Mouse (Mus musculus) spleen, adult 2 months (tissue): ENCODE results near the gene Hfe. TPM values are rescaled to one million over a fixed set of nuclear protein-coding genes. Genes with fewer than 3 reads are reported as not detected.
A peak's percentile ranks its signal among the peaks of the same experiment; 100 is the strongest.

Experiments used
- DNase-seq, 2 experiments: peaks; one replicate each; pipeline versions ENCODE4 v3.0.0 to v3.0.0-alpha.2; 2012 to 2021; ENCODE audit warnings: low spot score in 2 of 2, low read depth in 1 of 2
- H3K27ac ChIP-seq: fragments of 200-500 bp; 2 replicates; pipeline ENCODE4 v1.5.1; 2012; ENCODE audit warnings: low read length, inconsistent platforms; ENCODE audit not compliant: insufficient read depth
- H3K27me3 ChIP-seq: fragments of 200-500 bp; 2 replicates; pipeline ENCODE4 v1.6.1; 2012; ENCODE audit warnings: mild to moderate bottlenecking, moderate library complexity, low read length, inconsistent platforms; ENCODE audit not compliant: control insufficient read depth, insufficient read depth
- H3K36me3 ChIP-seq: fragments of 200-500 bp; 2 replicates; pipeline ENCODE4 v1.6.1; 2012; ENCODE audit warnings: mild to moderate bottlenecking, low read length, inconsistent platforms; ENCODE audit not compliant: control insufficient read depth, insufficient read depth
- H3K4me1 ChIP-seq: fragments of 200-500 bp; 2 replicates; pipeline ENCODE4 v1.6.1; 2011; ENCODE audit warnings: inconsistent platforms; ENCODE audit not compliant: control insufficient read depth, insufficient read depth, insufficient read length
- H3K4me3 ChIP-seq: fragments of 200-500 bp; 2 replicates; pipeline ENCODE4 v1.5.1; 2011; ENCODE audit warnings: mild to moderate bottlenecking, inconsistent platforms; ENCODE audit not compliant: insufficient read depth, insufficient read length; ENCODE audit errors: extremely low read depth
- CTCF ChIP-seq: fragments of 200-500 bp; IDR thresholded peaks from 2 replicates; pipeline ENCODE4 v1.5.1; 2011; ENCODE audit warnings: mild to moderate bottlenecking, inconsistent platforms; ENCODE audit not compliant: insufficient read depth, insufficient read length, insufficient replicate concordance; ENCODE audit errors: extremely low read depth
- POLR2A ChIP-seq: fragments of 200-500 bp; IDR thresholded peaks from 2 replicates; pipeline ENCODE4 v1.6.1; 2011; ENCODE audit warnings: low read depth, low read length, inconsistent platforms
- WGBS: fragments of 180-500 bp; shearing (Covaris S2); methylation state at CpG from one replicate; pipeline ENCODE4 v1.1.7; 2018; 5-methylcytosine and 5-hydroxymethylcytosine counted together
- polyA plus RNA-seq: library from polyadenylated mRNA; depleted of rRNA; stranded (reverse); fragments of >200 nt; gene quantifications from 2 replicates; pipeline ENCODE4 v1.2.3, GENCODE M21; 2012

The Hfe gene
- polyA plus RNA-seq, 1 experiment: 26.1 TPM

- H3K36me3 ChIP-seq: no peaks in the 10 kb centered on the region; the same call in 1 of the 2 replicates
- H3K4me3 ChIP-seq: peak overlapping the region; percentile 67
- TF ChIP-seq POLR2A: peak; percentile 89
- TF ChIP-seq CTCF: no peak
- DNase-seq: peak; percentile 90 to 91
- under 1% methylated on average over 39 of the region's 39 CpGs for WGBS
- H3K27me3 ChIP-seq: no peaks in the 10 kb centered on the region
- no peaks in the 10 kb centered on the region for H3K4me1 ChIP-seq
- peak overlapping the region; percentile 98 for H3K27ac ChIP-seq
Measured at GRCm38 (mm10) chr13:23739069-23739921, 28.6 kb upstream of the Hfe start.

- DNase-seq: peak; percentile 89 to 90
- H3K27me3 ChIP-seq: no peaks in the 10 kb centered on the region
- H3K27ac ChIP-seq: peak within 1 kb of the TSS; percentile 98
- no peaks in the 10 kb centered on the region for H3K4me1 ChIP-seq
- peak within 1 kb of the TSS; percentile 67 for H3K4me3 ChIP-seq
- under 1% methylated on average over 37 of the region's 38 CpGs for WGBS
- no peaks in the 10 kb centered on the region; the same call in 1 of the 2 replicates for H3K36me3 ChIP-seq
- TF ChIP-seq POLR2A (peak; percentile 99), CTCF (no peak)
Measured at GRCm38 (mm10) chr13:23738677-23739068, 28.0 kb upstream of the Hfe start, which contains the start of gene Hist1h1c. Hist1h1c (plus strand) TSS chr13:23738808.

GRCm38 (mm10) chr13:23738041-23738440, 27.4 kb upstream of the Hfe start:
- Histone ChIP-seq H3K4me3 (0 out of 2 replicates have a peak overlapping the region, but pooled peaks have one; percentile 67), H3K27ac (peak overlapping the region; percentile 98; the same call in 1 of the 2 replicates), H3K4me1 (no peaks in the 10 kb centered on the region), H3K36me3 (no peaks in the 10 kb centered on the region; the same call in 1 of the 2 replicates), H3K27me3 (no peaks in the 10 kb centered on the region)
- no peak for TF ChIP-seq POLR2A
- no peak for TF ChIP-seq CTCF
- WGBS: 29% methylated on average over 4 of the region's 4 CpGs
- DNase-seq: no peak

- no peaks in the 10 kb centered on the region for H3K4me1 ChIP-seq
- TF ChIP-seq CTCF (no peak), POLR2A (no peak)
- no peak overlapping the region for H3K27ac ChIP-seq
- no peak for DNase-seq
- no peaks in the 10 kb centered on the region for H3K27me3 ChIP-seq
- H3K4me3 ChIP-seq: no peak overlapping the region
- WGBS: 94% methylated on average over 5 of the region's 5 CpGs
- no peaks in the 10 kb centered on the region; the same call in 1 of the 2 replicates for H3K36me3 ChIP-seq
Measured at GRCm38 (mm10) chr13:23737091-23737490, 26.4 kb upstream of the Hfe start.

- DNase-seq: peak in 1 of 2 experiments; percentile 36
- Histone ChIP-seq H3K4me3 (no peak overlapping the region), H3K27me3 (no peaks in the 10 kb centered on the region), H3K27ac (no peak overlapping the region), H3K36me3 (no peaks in the 10 kb centered on the region), H3K4me1 (no peaks in the 10 kb centered on the region; the same call in 1 of the 2 replicates)
- 32% methylated on average over 8 of the region's 8 CpGs for WGBS
- peak; percentile 38; the same call in 1 of the 2 replicates for TF ChIP-seq CTCF
- no peak for TF ChIP-seq POLR2A
Measured at GRCm38 (mm10) chr13:23732156-23732804, 21.6 kb upstream of the Hfe start.

GRCm38 (mm10) chr13:23730479-23730878, 19.8 kb upstream of the Hfe start:
- TF ChIP-seq POLR2A: no peak
- TF ChIP-seq CTCF: no peak
- no peaks in the 10 kb centered on the region for H3K36me3 ChIP-seq
- no peaks in the 10 kb centered on the region for H3K27me3 ChIP-seq
- no peak for DNase-seq
- no peak overlapping the region for H3K27ac ChIP-seq
- no peak overlapping the region for H3K4me3 ChIP-seq
- WGBS: 72% methylated on average over 8 of the region's 8 CpGs
- H3K4me1 ChIP-seq: no peaks in the 10 kb centered on the region; the same call in 1 of the 2 replicates
